Mouse (Mus musculus) kidney, adult 2 months (tissue): Measurements from ENCODE around the gene Col6a1. TPM values are rescaled to one million over a fixed set of nuclear protein-coding genes. Genes with fewer than 3 reads are reported as not detected.
A peak's percentile ranks its signal among the peaks of the same experiment; 100 is the strongest.

Experiments
- DNase-seq: peaks from one replicate; pipeline ENCODE4 v3.0.0; 2021
- H3K27ac ChIP-seq: fragments of 200-500 bp; 2 replicates; pipeline ENCODE4 v1.5.1; 2012; ENCODE audit warnings: low read depth, low read length, control low read depth, inconsistent platforms; ENCODE audit not compliant: insufficient read depth
- H3K27me3 ChIP-seq: fragments of 200-500 bp; replicated peaks from 2 replicates; pipeline ENCODE4 v1.6.1; 2012; ENCODE audit warnings: mild to moderate bottlenecking, moderate library complexity, low read length, inconsistent platforms; ENCODE audit not compliant: control insufficient read depth, insufficient read depth
- H3K36me3 ChIP-seq: fragments of 200-500 bp; 2 replicates; pipeline ENCODE4 v1.6.1; 2012; ENCODE audit warnings: mild to moderate bottlenecking, moderate library complexity, low read length, inconsistent platforms; ENCODE audit not compliant: control insufficient read depth, insufficient read depth
- H3K4me1 ChIP-seq: fragments of 200-500 bp; 2 replicates; pipeline ENCODE4 v1.6.1; 2011; ENCODE audit warnings: low read length; ENCODE audit not compliant: control insufficient read depth, insufficient read depth
- H3K4me3 ChIP-seq: fragments of 200-500 bp; 2 replicates; pipeline ENCODE4 v1.5.1; 2011; ENCODE audit warnings: mild to moderate bottlenecking, low read depth, low read length, control low read depth; ENCODE audit not compliant: insufficient read depth
- CTCF ChIP-seq: fragments of 200-500 bp; conservative IDR thresholded peaks from 2 replicates; pipeline ENCODE4 v1.5.1; 2011; ENCODE audit warnings: low read depth, mild to moderate bottlenecking, control low read depth, low read length, moderate library complexity, mixed read lengths; ENCODE audit not compliant: insufficient read depth, insufficient read length
- POLR2A ChIP-seq: fragments of 200-500 bp; IDR thresholded peaks from one replicate; pipeline ENCODE4 v1.6.1; 2011; ENCODE audit warnings: low read depth, low read length, control low read depth
- WGBS: fragments of 180-500 bp; shearing (Covaris S2); methylation state at CpG from one replicate; pipeline ENCODE4 v1.1.7; 2018; 5-methylcytosine and 5-hydroxymethylcytosine counted together
- polyA plus RNA-seq: library from polyadenylated mRNA; depleted of rRNA; stranded (reverse); fragments of >200 nt; gene quantifications from 2 replicates; pipeline ENCODE4 v1.2.3, GENCODE M21; 2012

Col6a1 gene
- polyA plus RNA-seq, 1 experiment, result 33.2 TPM

GRCm38 (mm10) chr10:76695283-76695885 lies 30.6 kb downstream of the Col6a1 start:
- H3K4me3 ChIP-seq, result no peak overlapping the region
- no peaks in the 10 kb centered on the region for H3K27me3 ChIP-seq
- TF ChIP-seq CTCF, result no peak
- no peak for TF ChIP-seq POLR2A
- no peak overlapping the region for H3K27ac ChIP-seq
- 70% methylated on average over 10 of the region's 10 CpGs for WGBS
- no peaks in the 10 kb centered on the region for H3K4me1 ChIP-seq
- H3K36me3 ChIP-seq, result no peaks in the 10 kb centered on the region
- DNase-seq, result no peak

GRCm38 (mm10) chr10:76694765-76695164 lies 31.2 kb downstream of the Col6a1 start:
- Histone ChIP-seq H3K4me3 (no peak overlapping the region), H3K27me3 (no peaks in the 10 kb centered on the region), H3K36me3 (no peaks in the 10 kb centered on the region), H3K4me1 (no peaks in the 10 kb centered on the region), H3K27ac (no peak overlapping the region)
- peak; percentile 18 for DNase-seq
- WGBS, result 30% methylated on average over 7 of the region's 7 CpGs
- TF ChIP-seq POLR2A (no peak), CTCF (no peak)

- H3K27ac ChIP-seq, result no peak overlapping the region
Observed at GRCm38 (mm10) chr10:76693446-76693845, 32.5 kb downstream of the Col6a1 start.

GRCm38 (mm10) chr10:76685451-76686017 lies 40.4 kb downstream of the Col6a1 start:
- WGBS, result 89% methylated on average over 10 of the region's 10 CpGs
- no peak for DNase-seq
- H3K4me1 ChIP-seq, result no peaks in the 10 kb centered on the region
- TF ChIP-seq POLR2A (no peak), CTCF (no peak)
- no peaks in the 10 kb centered on the region for H3K27me3 ChIP-seq
- H3K27ac ChIP-seq, result no peak overlapping the region
- no peak overlapping the region for H3K4me3 ChIP-seq
- no peaks in the 10 kb centered on the region for H3K36me3 ChIP-seq

More at GRCm38 (mm10) chr10:76693446-76693845, 32.5 kb downstream of the Col6a1 start:
- no peak for DNase-seq
- H3K27me3 ChIP-seq, result no peaks in the 10 kb centered on the region
- H3K4me1 ChIP-seq, result no peaks in the 10 kb centered on the region
- no peak for TF ChIP-seq POLR2A
- TF ChIP-seq CTCF, result no peak
- no peaks in the 10 kb centered on the region for H3K36me3 ChIP-seq
- 88% methylated on average over 2 of the region's 2 CpGs for WGBS
- no peak overlapping the region for H3K4me3 ChIP-seq

GRCm38 (mm10) chr10:76683977-76684376 lies 42.0 kb downstream of the Col6a1 start:
- DNase-seq, result no peak
- 27% methylated on average over 12 of the region's 12 CpGs for WGBS
- H3K36me3 ChIP-seq, result no peaks in the 10 kb centered on the region
- no peak for TF ChIP-seq CTCF
- TF ChIP-seq POLR2A, result no peak
- H3K27me3 ChIP-seq, result no peaks in the 10 kb centered on the region
- no peak overlapping the region for H3K27ac ChIP-seq
- no peaks in the 10 kb centered on the region for H3K4me1 ChIP-seq
- H3K4me3 ChIP-seq, result no peak overlapping the region

- Histone ChIP-seq H3K36me3 (no peaks in the 10 kb centered on the region), H3K27me3 (no peaks in the 10 kb centered on the region), H3K27ac (no peak overlapping the region), H3K4me3 (no peak overlapping the region), H3K4me1 (no peaks in the 10 kb centered on the region)
- 41% methylated on average over 7 of the region's 7 CpGs for WGBS
- TF ChIP-seq POLR2A (no peak), CTCF (no peak)
- DNase-seq, result no peak
Observed at GRCm38 (mm10) chr10:76683461-76683860, 42.5 kb downstream of the Col6a1 start.

- Histone ChIP-seq H3K4me3 (no peak overlapping the region), H3K36me3 (no peaks in the 10 kb centered on the region), H3K4me1 (no peaks in the 10 kb centered on the region), H3K27ac (no peak overlapping the region), H3K27me3 (no peaks in the 10 kb centered on the region)
- DNase-seq, result peak; percentile 54
- WGBS, result 72% methylated on average over 3 of the region's 3 CpGs
- TF ChIP-seq CTCF (no peak), POLR2A (no peak)
Observed at GRCm38 (mm10) chr10:76681882-76682281, 44.1 kb downstream of the Col6a1 start.
